Comparison of ENCODE assay signal across 9 mouse cellular contexts in the genomic region with DNA sequence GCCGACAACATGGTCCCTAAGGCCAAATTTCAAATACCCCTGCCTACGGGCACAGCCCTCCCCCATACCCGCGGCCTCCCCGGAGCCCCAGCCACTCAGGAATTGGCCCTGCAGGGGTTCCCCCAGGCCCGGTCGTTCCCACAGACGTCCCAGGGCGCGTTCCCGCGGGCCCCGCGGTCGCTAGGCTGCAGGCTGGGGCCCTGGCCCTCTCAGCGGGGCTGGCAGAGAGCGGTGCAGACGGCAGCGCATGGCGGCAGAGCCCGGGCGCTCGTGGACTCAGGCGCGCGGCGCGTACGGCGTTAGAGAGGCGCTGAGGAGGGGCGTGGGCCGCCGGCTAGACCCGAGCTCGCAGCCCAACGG. TPM values are rescaled to one million over a fixed set of nuclear protein-coding genes. Genes with fewer than 3 reads are reported as not detected.
DNase-seq lines count a peak whose midpoint lies in the region; ATAC-seq lines count a peak whose summit lies in the region.
"Had no signal": no experiment of that assay in that cellular context is flagged by ENCODE, and none has a peak within 500 bp of the region (broad histone marks: within the 10 kb centered on the region; RNA-seq: fewer than 3 reads in every experiment).

No protein-coding gene starts in this region.

- H3K4me1 ChIP-seq in embryonic facial prominence, embryonic 10.5 days: peaks cover 25% of the 10 kb centered on the region
- H3K4me1 ChIP-seq in intestine, embryonic 15.5 days (replicated peaks): peaks cover 12% of the 10 kb centered on the region
- peaks cover 24% of the 10 kb centered on the region; the same call in 1 of the 2 replicates for H3K4me1 ChIP-seq in neural tube, embryonic 12.5 days

- WGBS in embryonic facial prominence, embryonic 10.5 days: under 1% methylated on average over 37 of the region's 37 CpGs
- under 1% methylated on average over 37 of the region's 37 CpGs for WGBS in intestine, embryonic 15.5 days
- WGBS in neural tube, embryonic 12.5 days: under 1% methylated on average over 37 of the region's 37 CpGs

- no peaks in the 10 kb centered on the region for H3K36me3 ChIP-seq in embryonic facial prominence, embryonic 10.5 days (replicated peaks)
- H3K36me3 ChIP-seq in intestine, embryonic 15.5 days: no peaks in the 10 kb centered on the region
- no peaks in the 10 kb centered on the region for H3K36me3 ChIP-seq in neural tube, embryonic 12.5 days

- DNase-seq in kidney, postnatal 10 days: peak; percentile 40
- DNase-seq in kidney, adult 8-10 months: no peak
- DNase-seq in adrenal gland, postnatal 36 days: peak; percentile 25 to 39
- peak; percentile 66 for DNase-seq in embryonic facial prominence, embryonic 10.5 days (ENCODE audit: low spot score)
- no peak for DNase-seq in natural killer cell, adult 2 months (ENCODE audit: low spot score in 2 of 2)

- peaks cover 98% of the 10 kb centered on the region for H3K27me3 ChIP-seq in embryonic facial prominence, embryonic 10.5 days (replicated peaks; ENCODE audit: low read depth, poor library complexity, severe bottlenecking)
- peaks cover 71% of the 10 kb centered on the region for H3K27me3 ChIP-seq in intestine, embryonic 15.5 days (replicated peaks)
- peaks cover 83% of the 10 kb centered on the region for H3K27me3 ChIP-seq in neural tube, embryonic 12.5 days (replicated peaks)

- peak overlapping the region; percentile 52 for H3K9ac ChIP-seq in intestine, embryonic 15.5 days
- H3K9ac ChIP-seq in neural tube, embryonic 12.5 days: peak overlapping the region; percentile 77

- H3K9me3 ChIP-seq in embryonic facial prominence, embryonic 10.5 days: no peaks in the 10 kb centered on the region
- no peaks in the 10 kb centered on the region for H3K9me3 ChIP-seq in intestine, embryonic 15.5 days
- H3K9me3 ChIP-seq in neural tube, embryonic 12.5 days: no peaks in the 10 kb centered on the region

- peak overlapping the region; percentile 62 for H3K4me3 ChIP-seq in embryonic facial prominence, embryonic 10.5 days
- peak overlapping the region; percentile 57 for H3K4me3 ChIP-seq in intestine, embryonic 15.5 days (replicated peaks)
- peak overlapping the region; percentile 60 for H3K4me3 ChIP-seq in neural tube, embryonic 12.5 days

- peak overlapping the region; percentile 71 for H3K27ac ChIP-seq in embryonic facial prominence, embryonic 10.5 days (replicated peaks)
- no peak overlapping the region for H3K27ac ChIP-seq in intestine, embryonic 15.5 days
- peak overlapping the region; percentile 42; the same call in 1 of the 2 replicates for H3K27ac ChIP-seq in neural tube, embryonic 12.5 days

- H3K4me2 ChIP-seq in intestine, embryonic 15.5 days (replicated peaks): peak overlapping the region; percentile 97
- H3K4me2 ChIP-seq in neural tube, embryonic 12.5 days (replicated peaks): peak overlapping the region; percentile 97

- ATAC-seq in intestine, embryonic 15.5 days: peak; percentile 58
- peak; percentile 58 for ATAC-seq in neural tube, embryonic 12.5 days (ENCODE audit: low FRiP score, low read depth)
- no peak for ATAC-seq in erythroid progenitor cell, adult 5-6 weeks (replicated peaks; ENCODE audit: low FRiP score, poor library complexity, severe bottlenecking)

RNA-seq across cellular contexts. Expression of gene B830017H08Rik, which starts 0.4 kb away (rescaled TPM):
- not detected for total RNA-seq in adrenal gland, postnatal 36 days (2021)
- polyA plus RNA-seq in embryonic facial prominence, embryonic 10.5 days (2016; fragmentation: Nextera tagmentation; extraction: Ambion mirVana): not detected in 2 replicates
- polyA plus RNA-seq in intestine, embryonic 15.5 days (2015; fragmentation: Nextera tagmentation; extraction: Ambion mirVana): not detected in 2 replicates
- polyA plus RNA-seq in neural tube, embryonic 12.5 days (2016; fragmentation: Nextera tagmentation; extraction: Ambion mirVana): 1.1 and 1.6 TPM in 2 replicates
- total RNA-seq in erythroid progenitor cell, adult 5-6 weeks (2015; ENCODE audit: low replicate concordance): not detected in 2 replicates
- total RNA-seq in erythroid progenitor cell, adult 5-6 weeks (2017; ENCODE audit: low replicate concordance): not detected in 2 replicates
- total RNA-seq: liver, adult 2 months had no signal
- polyA plus RNA-seq: liver, adult 2 months had no signal

RNA-seq across cellular contexts. Expression of gene Car15, which starts 4.9 kb away (rescaled TPM):
- total RNA-seq in adrenal gland, postnatal 36 days (2021): 1 to 10 TPM; 1.7 to 2.3 TPM
- 2.5 and 4.1 TPM in 2 replicates for polyA plus RNA-seq in embryonic facial prominence, embryonic 10.5 days (2016; fragmentation: Nextera tagmentation; extraction: Ambion mirVana)
- polyA plus RNA-seq in intestine, embryonic 15.5 days (2015; fragmentation: Nextera tagmentation; extraction: Ambion mirVana): 2.0 and 3.1 TPM in 2 replicates
- polyA plus RNA-seq in neural tube, embryonic 12.5 days (2016; fragmentation: Nextera tagmentation; extraction: Ambion mirVana): 3.7 and 4.7 TPM in 2 replicates
- total RNA-seq in erythroid progenitor cell, adult 5-6 weeks (2015; ENCODE audit: low replicate concordance): 7.1 and 9.7 TPM in 2 replicates
- total RNA-seq in erythroid progenitor cell, adult 5-6 weeks (2017; ENCODE audit: low replicate concordance): 4.6 and 9.5 TPM in 2 replicates

RNA-seq across cellular contexts. Expression of gene Scarf2, which starts 36.2 kb away (rescaled TPM):
- total RNA-seq in adrenal gland, postnatal 36 days (2021): 10 to 100 TPM in 1 of 2 experiments, 1 to 10 TPM in 1; 8.6 to 11.6 TPM
- polyA plus RNA-seq in embryonic facial prominence, embryonic 10.5 days (2016; fragmentation: Nextera tagmentation; extraction: Ambion mirVana): 9.3 and 10.5 TPM in 2 replicates
- polyA plus RNA-seq in intestine, embryonic 15.5 days (2015; fragmentation: Nextera tagmentation; extraction: Ambion mirVana): 11.5 and 11.7 TPM in 2 replicates
- polyA plus RNA-seq in neural tube, embryonic 12.5 days (2016; fragmentation: Nextera tagmentation; extraction: Ambion mirVana): 13.5 and 13.9 TPM in 2 replicates
- total RNA-seq in erythroid progenitor cell, adult 5-6 weeks (2015; ENCODE audit: low replicate concordance): 0.42 TPM in 1 of 2 replicates, not detected in the other
- not detected in 2 replicates for total RNA-seq in erythroid progenitor cell, adult 5-6 weeks (2017; ENCODE audit: low replicate concordance)

RNA-seq across cellular contexts. Expression of gene Gm20518, which starts 58.2 kb away (rescaled TPM):
- under 1 TPM; 0.20 to 0.40 TPM for total RNA-seq in adrenal gland, postnatal 36 days (2021)
- 0.35 and 0.42 TPM in 2 replicates for polyA plus RNA-seq in embryonic facial prominence, embryonic 10.5 days (2016; fragmentation: Nextera tagmentation; extraction: Ambion mirVana)
- polyA plus RNA-seq in intestine, embryonic 15.5 days (2015; fragmentation: Nextera tagmentation; extraction: Ambion mirVana): 0.18 and 0.27 TPM in 2 replicates
- 0.43 and 0.63 TPM in 2 replicates for polyA plus RNA-seq in neural tube, embryonic 12.5 days (2016; fragmentation: Nextera tagmentation; extraction: Ambion mirVana)
- 1.8 and 2.1 TPM in 2 replicates for total RNA-seq in erythroid progenitor cell, adult 5-6 weeks (2015; ENCODE audit: low replicate concordance)
- total RNA-seq in erythroid progenitor cell, adult 5-6 weeks (2017; ENCODE audit: low replicate concordance): 1.0 TPM in 1 of 2 replicates, not detected in the other

Comparison
In these comparisons a context has a peak if more than half of its experiments do, and no peak if none do; other contexts are left out.
1. DNase-seq: peak in kidney, postnatal 10 days (single experiment), adrenal gland, postnatal 36 days (2 of 2) and embryonic facial prominence, embryonic 10.5 days (single experiment); none in kidney, adult 8-10 months (0 of 2) and natural killer cell, adult 2 months (0 of 2).
2. Peak in every context shown above with its lines, with median percentiles within 50 percentile points of each other: H3K4me3 ChIP-seq.